In genomic region chr6:115975606-115976005, GRCm38 (mm10) we compare ENCODE assay signal across 35 mouse cellular contexts. TPM values are rescaled to one million over a fixed set of nuclear protein-coding genes. Genes with fewer than 3 reads are reported as not detected.
DNase-seq lines count a peak whose midpoint lies in the region.
"Had no signal": no experiment of that assay in that cellular context is flagged by ENCODE, and none has a peak within 500 bp of the region (broad histone marks: within the 10 kb centered on the region; RNA-seq: fewer than 3 reads in every experiment).

No protein-coding gene starts in this region.

- intact Hi-C loops in heart, postnatal 36 days (cut with DNase I), result no loop called here
- intact Hi-C loops in left cerebral cortex, postnatal 10 days (cut with DNase I), result no loop called here

- peak; percentile 88 for DNase-seq in adrenal gland, adult 2 months
- DNase-seq in adrenal gland, postnatal 4 days (ENCODE audit: low spot score in 2 of 2), result no peak
- DNase-seq in Muller cell, postnatal 12 days (ENCODE audit: inconsistent ontology term), result peak; percentile 40
- peak; percentile 64 for DNase-seq in adrenal gland, postnatal 25 days
- no peak for DNase-seq in heart, postnatal 36 days
- no peak for DNase-seq in adipocyte (ENCODE audit: low spot score)
- DNase-seq in left cerebral cortex, postnatal 10 days (ENCODE audit: extremely low spot score in 1 of 2, low spot score in 2 of 2), result no peak
- DNase-seq: cerebellum, adult 8-10 months; cerebellum, postnatal 25 days; gastrocnemius, postnatal 14 days; kidney, adult 9 months; kidney, postnatal 10 days; layer of hippocampus, adult 9-11 months; left cerebral cortex, postnatal 4 days; liver, postnatal 0 days; lung, postnatal 36 days; retina, postnatal 1 day; right cerebral cortex, postnatal 14 days had no signal

RNA-seq across cellular contexts. Expression of gene Plxnd1, which starts 19.2 kb away (rescaled TPM):
- 100 to 1,000 TPM; 168 to 181 TPM for total RNA-seq in adrenal gland, adult 2 months (2021)
- polyA plus RNA-seq in adrenal gland, adult 2 months (2012; rRNA removed), result 279 and 288 TPM in 2 replicates
- 100 to 1,000 TPM; 237 to 271 TPM for total RNA-seq in adrenal gland, postnatal 4 days (2021)
- 170 and 214 TPM in 2 replicates for total RNA-seq in adrenal gland, postnatal 25 days (2021)
- total RNA-seq in heart, postnatal 36 days (2021), result 10 to 100 TPM; 69.9 to 74.6 TPM
- total RNA-seq in left cerebral cortex, postnatal 10 days (2021), result 100 to 1,000 TPM; 183 to 194 TPM

RNA-seq across cellular contexts. Expression of gene H1foo, which starts 30.9 kb away (rescaled TPM):
- not detected for total RNA-seq in adrenal gland, adult 2 months (2021)
- not detected in 2 replicates for polyA plus RNA-seq in adrenal gland, adult 2 months (2012; rRNA removed)
- total RNA-seq in adrenal gland, postnatal 4 days (2021), result not detected
- not detected in 2 replicates for total RNA-seq in adrenal gland, postnatal 25 days (2021)
- not detected for total RNA-seq in heart, postnatal 36 days (2021)
- not detected for total RNA-seq in left cerebral cortex, postnatal 10 days (2021)
- total RNA-seq: gastrocnemius, postnatal 14 days; granulocyte monocyte progenitor cell, adult 5-6 weeks; heart, postnatal 25 days; left cerebral cortex, adult 2 months; left cerebral cortex, postnatal 4 days; midbrain, postnatal 0 days had no signal
- polyA plus RNA-seq: embryonic facial prominence, embryonic 11.5 days; forebrain, embryonic 13.5 days; heart, embryonic 14.5 days; hindbrain, embryonic 13.5 days; intestine, postnatal 0 days; limb, embryonic 14.5 days; liver, embryonic 12.5 days; liver, postnatal 0 days; lung, embryonic 16.5 days; midbrain, embryonic 12.5 days; midbrain, postnatal 0 days; neural tube, embryonic 13.5 days; small intestine, adult 2 months; stomach, embryonic 15.5 days; urinary bladder, adult 2 months had no signal

RNA-seq across cellular contexts. Expression of gene Rho, which starts 44.1 kb away (rescaled TPM):
- total RNA-seq in adrenal gland, adult 2 months (2021), result under 1 TPM; 0.52 to 0.95 TPM
- polyA plus RNA-seq in adrenal gland, adult 2 months (2012; rRNA removed), result 2.2 and 3.4 TPM in 2 replicates
- total RNA-seq in adrenal gland, postnatal 4 days (2021), result 1 to 10 TPM in 1 of 2 experiments, under 1 TPM in 1; 0.70 to 1.1 TPM
- total RNA-seq in adrenal gland, postnatal 25 days (2021), result 0.94 and 1.9 TPM in 2 replicates
- not detected for total RNA-seq in heart, postnatal 36 days (2021)
- total RNA-seq in left cerebral cortex, postnatal 10 days (2021), result under 1 TPM; 0.36 to 0.49 TPM
- total RNA-seq: granulocyte monocyte progenitor cell, adult 5-6 weeks had no signal
- polyA plus RNA-seq: heart, embryonic 14.5 days; liver, embryonic 12.5 days; liver, postnatal 0 days; midbrain, embryonic 12.5 days had no signal

Comparison
In these comparisons a context has a peak if more than half of its experiments do, and no peak if none do; other contexts are left out.
1. DNase-seq: peak in adrenal gland, adult 2 months (single experiment), Muller cell, postnatal 12 days (single experiment) and adrenal gland, postnatal 25 days (single experiment); none in adrenal gland, postnatal 4 days (0 of 2), heart, postnatal 36 days (0 of 2), adipocyte (single experiment) and left cerebral cortex, postnatal 10 days (0 of 2).